Mouse (Mus musculus) kidney, adult 2 months (tissue): ENCODE measurements around the gene Zfp36l1.

Source experiments
- CTCF ChIP-seq: fragments of 200-500 bp; conservative IDR thresholded peaks from 2 replicates; pipeline ENCODE4 v1.5.1; 2011; ENCODE audit warnings: low read depth, mild to moderate bottlenecking, control low read depth, low read length, moderate library complexity, mixed read lengths; ENCODE audit not compliant: insufficient read depth, insufficient read length
- POLR2A ChIP-seq: fragments of 200-500 bp; IDR thresholded peaks from one replicate; pipeline ENCODE4 v1.6.1; 2011; ENCODE audit warnings: low read depth, low read length, control low read depth

- no peak for TF ChIP-seq POLR2A
- no peak for TF ChIP-seq CTCF
These were observed 12.5 kb upstream of the Zfp36l1 start for GRCm38 (mm10) chr12:80125316-80125715.
